Mouse (Mus musculus): Measurements from ENCODE around the gene Iars2. TPM values are rescaled to one million over a fixed set of nuclear protein-coding genes. Genes with fewer than 3 reads are reported as not detected.
A peak's percentile ranks its signal among the peaks of the same experiment; 100 is the strongest.

Gene Iars2
- polyA plus RNA-seq, 1 experiment from 2014 or later: 19.6 TPM

GRCm38 (mm10) chr1:185353351-185353750 lies 24.2 kb upstream of the Iars2 start:
- no peaks in the 10 kb centered on the region for H3K9me3 ChIP-seq
- no peak overlapping the region for H3K4me3 ChIP-seq
- H3K36me3 ChIP-seq: peaks cover 66% of the 10 kb centered on the region
- H3K4me2 ChIP-seq: no peak overlapping the region
- 97% methylated on average over 8 of the region's 8 CpGs for WGBS
- no peaks in the 10 kb centered on the region for H3K27me3 ChIP-seq
- H3K27ac ChIP-seq (replicated peaks): no peak overlapping the region
- H3K9ac ChIP-seq: no peak overlapping the region
- no peaks in the 10 kb centered on the region for H3K4me1 ChIP-seq (replicated peaks)
- no peak for ATAC-seq (ENCODE audit: low FRiP score, low read depth)

GRCm38 (mm10) chr1:185352151-185352550 lies 23.0 kb upstream of the Iars2 start:
- ATAC-seq (ENCODE audit: low FRiP score, low read depth): no peak
- H3K4me1 ChIP-seq (replicated peaks): no peaks in the 10 kb centered on the region
- no peak overlapping the region for H3K4me3 ChIP-seq
- 96% methylated on average over 12 of the region's 12 CpGs for WGBS
- peaks cover 71% of the 10 kb centered on the region for H3K36me3 ChIP-seq
- no peak overlapping the region for H3K9ac ChIP-seq
- H3K27ac ChIP-seq (replicated peaks): no peak overlapping the region
- no peaks in the 10 kb centered on the region for H3K27me3 ChIP-seq
- H3K4me2 ChIP-seq: no peak overlapping the region
- H3K9me3 ChIP-seq: no peaks in the 10 kb centered on the region

GRCm38 (mm10) chr1:185350611-185351010 lies 21.4 kb upstream of the Iars2 start:
- Histone ChIP-seq H3K36me3 (peaks cover 75% of the 10 kb centered on the region), H3K27ac (replicated peaks) (no peak overlapping the region), H3K4me3 (no peak overlapping the region), H3K27me3 (no peaks in the 10 kb centered on the region), H3K9me3 (no peaks in the 10 kb centered on the region), H3K9ac (no peak overlapping the region), H3K4me1 (replicated peaks) (no peaks in the 10 kb centered on the region), H3K4me2 (no peak overlapping the region)
- ATAC-seq (ENCODE audit: low FRiP score, low read depth): no peak
- WGBS: 94% methylated on average over 4 of the region's 4 CpGs

- no peak overlapping the region for H3K4me2 ChIP-seq
- no peaks in the 10 kb centered on the region for H3K9me3 ChIP-seq
- H3K36me3 ChIP-seq: peaks cover 76% of the 10 kb centered on the region
- H3K4me3 ChIP-seq: no peak overlapping the region
- no peaks in the 10 kb centered on the region for H3K4me1 ChIP-seq (replicated peaks)
- H3K27ac ChIP-seq (replicated peaks): no peak overlapping the region
- no peak overlapping the region for H3K9ac ChIP-seq
- H3K27me3 ChIP-seq: no peaks in the 10 kb centered on the region
- 97% methylated on average over 14 of the region's 14 CpGs for WGBS
- ATAC-seq (ENCODE audit: low FRiP score, low read depth): no peak
Observed at GRCm38 (mm10) chr1:185349741-185350140, 20.5 kb upstream of the Iars2 start.

- no peak overlapping the region for H3K9ac ChIP-seq
- no peaks in the 10 kb centered on the region for H3K27me3 ChIP-seq
- no peaks in the 10 kb centered on the region for H3K9me3 ChIP-seq
- H3K36me3 ChIP-seq: peaks cover 87% of the 10 kb centered on the region
- 78% methylated on average over 10 of the region's 10 CpGs for WGBS
- no peak overlapping the region for H3K4me2 ChIP-seq
- ATAC-seq (ENCODE audit: low FRiP score, low read depth): no peak
- H3K27ac ChIP-seq (replicated peaks): no peak overlapping the region
- H3K4me3 ChIP-seq: no peak overlapping the region
- no peaks in the 10 kb centered on the region for H3K4me1 ChIP-seq (replicated peaks)
Observed at GRCm38 (mm10) chr1:185346188-185346587, 17.0 kb upstream of the Iars2 start.

DNA sequence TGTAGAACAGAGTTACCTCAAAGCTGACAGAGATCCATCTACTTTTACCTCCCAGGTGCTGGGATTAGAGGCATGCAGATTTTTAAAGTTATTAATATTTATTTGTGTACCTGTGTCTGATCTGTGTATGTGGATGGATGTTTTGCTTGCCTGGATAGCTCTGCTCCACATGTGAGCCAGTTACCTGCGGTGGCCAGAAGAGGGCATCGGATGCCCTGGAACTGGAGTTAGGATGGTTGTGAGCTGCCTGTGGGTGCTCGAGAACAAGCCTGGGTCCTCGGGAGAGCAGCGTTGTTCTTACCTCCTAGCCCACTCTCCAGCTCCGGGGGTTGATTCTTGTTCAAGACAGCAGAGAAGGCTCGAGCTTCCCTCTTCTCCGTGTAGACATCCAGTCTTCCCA lies 14.2 kb upstream of the Iars2 start:
- ATAC-seq (ENCODE audit: low FRiP score, low read depth): no peak
- no peak overlapping the region for H3K27ac ChIP-seq (replicated peaks)
- no peaks in the 10 kb centered on the region for H3K9me3 ChIP-seq
- H3K4me3 ChIP-seq: no peak overlapping the region
- H3K4me1 ChIP-seq (replicated peaks): no peaks in the 10 kb centered on the region
- no peak overlapping the region for H3K4me2 ChIP-seq
- no peaks in the 10 kb centered on the region for H3K27me3 ChIP-seq
- H3K9ac ChIP-seq: no peak overlapping the region
- peaks cover 75% of the 10 kb centered on the region for H3K36me3 ChIP-seq
- WGBS: 73% methylated on average over 8 of the region's 8 CpGs

- no peak overlapping the region for H3K27ac ChIP-seq (replicated peaks)
- H3K4me2 ChIP-seq: no peak overlapping the region
- no peaks in the 10 kb centered on the region for H3K4me1 ChIP-seq (replicated peaks)
- H3K9me3 ChIP-seq: no peaks in the 10 kb centered on the region
- H3K27me3 ChIP-seq: no peaks in the 10 kb centered on the region
- no peak overlapping the region for H3K9ac ChIP-seq
- peaks cover 68% of the 10 kb centered on the region for H3K36me3 ChIP-seq
- 83% methylated on average over 4 of the region's 4 CpGs for WGBS
- no peak overlapping the region for H3K4me3 ChIP-seq
- no peak for ATAC-seq (ENCODE audit: low FRiP score, low read depth)
Observed at GRCm38 (mm10) chr1:185342441-185342840, 13.2 kb upstream of the Iars2 start.

DNA sequence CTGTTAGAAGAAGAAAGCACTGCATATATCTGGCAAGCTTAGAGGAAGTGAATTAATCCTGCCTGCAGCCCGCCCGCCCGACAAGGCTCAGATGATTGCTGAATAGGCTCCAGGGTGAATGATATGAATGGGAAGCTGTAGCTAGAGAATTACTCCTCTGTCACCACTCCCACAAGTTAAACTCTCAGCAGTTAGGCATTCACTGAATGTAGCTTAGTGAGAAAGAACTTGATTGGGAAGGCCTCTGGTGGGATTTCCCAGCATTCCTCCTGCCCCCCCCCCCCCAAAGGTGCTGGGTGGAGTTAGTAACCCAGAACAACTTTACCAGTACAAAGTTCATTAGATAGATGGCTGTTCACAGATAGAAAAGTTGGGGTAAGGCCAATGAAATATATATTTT lies 7.3 kb upstream of the Iars2 start:
- Histone ChIP-seq H3K4me3 (no peak overlapping the region), H3K36me3 (peaks cover 13% of the 10 kb centered on the region), H3K9me3 (no peaks in the 10 kb centered on the region), H3K4me2 (no peak overlapping the region), H3K27me3 (no peaks in the 10 kb centered on the region), H3K9ac (no peak overlapping the region), H3K27ac (replicated peaks) (no peak overlapping the region), H3K4me1 (replicated peaks) (peaks cover 31% of the 10 kb centered on the region)
- 45% methylated on average over 3 of the region's 3 CpGs for WGBS
- no peak for ATAC-seq (ENCODE audit: low FRiP score, low read depth)

- Histone ChIP-seq H3K36me3 (0 out of 2 replicates have a peak, but pooled peaks cover 6% of the 10 kb centered on the region), H3K9me3 (no peaks in the 10 kb centered on the region), H3K27ac (replicated peaks) (no peak overlapping the region), H3K9ac (no peak overlapping the region), H3K27me3 (no peaks in the 10 kb centered on the region), H3K4me1 (replicated peaks) (peaks cover 31% of the 10 kb centered on the region), H3K4me2 (no peak overlapping the region), H3K4me3 (no peak overlapping the region)
- 78% methylated on average over 6 of the region's 6 CpGs for WGBS
- no peak for ATAC-seq (ENCODE audit: low FRiP score, low read depth)
Observed at GRCm38 (mm10) chr1:185335231-185335765, 6.1 kb upstream of the Iars2 start.

- 0 out of 2 replicates have a peak, but pooled peaks cover 6% of the 10 kb centered on the region for H3K36me3 ChIP-seq
- H3K9ac ChIP-seq: no peak overlapping the region
- H3K27ac ChIP-seq (replicated peaks): no peak overlapping the region
- no peak overlapping the region for H3K4me3 ChIP-seq
- ATAC-seq (ENCODE audit: low FRiP score, low read depth): no peak
- H3K9me3 ChIP-seq: no peaks in the 10 kb centered on the region
- WGBS: 84% methylated on average over 4 of the region's 4 CpGs
- H3K4me1 ChIP-seq (replicated peaks): peaks cover 38% of the 10 kb centered on the region
- no peak overlapping the region for H3K4me2 ChIP-seq
- H3K27me3 ChIP-seq: no peaks in the 10 kb centered on the region
Observed at GRCm38 (mm10) chr1:185334136-185334535, 4.9 kb upstream of the Iars2 start.

DNA sequence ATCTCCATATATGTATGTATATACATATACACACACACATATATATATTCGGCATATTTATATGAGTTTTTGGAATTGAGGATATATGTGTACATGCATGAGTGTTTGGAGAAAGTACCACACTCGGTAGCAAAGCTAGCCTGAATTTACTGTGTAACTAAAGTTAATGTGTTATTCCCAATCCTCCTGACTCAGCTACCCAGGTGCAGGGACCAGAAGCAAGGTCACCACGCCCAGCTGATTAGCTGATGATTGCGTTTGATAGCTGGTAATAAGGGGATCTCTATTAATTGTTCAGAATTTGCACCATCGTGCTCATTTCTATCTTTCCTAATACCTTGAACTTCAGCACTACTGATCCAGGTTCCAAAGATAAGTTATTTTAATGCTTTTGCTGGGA lies 4.5 kb upstream of the Iars2 start:
- no peak overlapping the region for H3K9ac ChIP-seq
- peaks cover 38% of the 10 kb centered on the region for H3K4me1 ChIP-seq (replicated peaks)
- ATAC-seq (ENCODE audit: low FRiP score, low read depth): no peak
- 0 out of 2 replicates have a peak, but pooled peaks cover 4% of the 10 kb centered on the region for H3K36me3 ChIP-seq
- H3K27me3 ChIP-seq: no peaks in the 10 kb centered on the region
- no peak overlapping the region for H3K4me3 ChIP-seq
- H3K27ac ChIP-seq (replicated peaks): no peak overlapping the region
- H3K9me3 ChIP-seq: no peaks in the 10 kb centered on the region
- WGBS: 94% methylated on average over 5 of the region's 5 CpGs
- no peak overlapping the region for H3K4me2 ChIP-seq

GRCm38 (mm10) chr1:185331983-185332430 lies 2.8 kb upstream of the Iars2 start, which contains the start of gene Bpnt1:
Bpnt1 (plus strand) TSS chr1:185332149.
- H3K9ac ChIP-seq: peak within 1 kb of the TSS; percentile 58
- peak; percentile 89 for ATAC-seq (ENCODE audit: low FRiP score, low read depth)
- no peaks in the 10 kb centered on the region for H3K9me3 ChIP-seq
- peaks cover 2% of the 10 kb centered on the region; the same call in 1 of the 2 replicates for H3K36me3 ChIP-seq
- H3K4me3 ChIP-seq: peak within 1 kb of the TSS; percentile 53
- no peaks in the 10 kb centered on the region for H3K27me3 ChIP-seq
- peak within 1 kb of the TSS; percentile 61 for H3K4me2 ChIP-seq
- under 1% methylated on average over 32 of the region's 32 CpGs for WGBS
- peak within 1 kb of the TSS; percentile 84 for H3K27ac ChIP-seq (replicated peaks)
- H3K4me1 ChIP-seq (replicated peaks): peaks cover 46% of the 10 kb centered on the region

- H3K4me2 ChIP-seq: peak overlapping the region; percentile 61
- H3K27ac ChIP-seq (replicated peaks): no peak overlapping the region
- H3K27me3 ChIP-seq: no peaks in the 10 kb centered on the region
- peaks cover 46% of the 10 kb centered on the region for H3K4me1 ChIP-seq (replicated peaks)
- ATAC-seq (ENCODE audit: low FRiP score, low read depth): no peak
- H3K4me3 ChIP-seq: peak overlapping the region; percentile 53
- WGBS: 53% methylated on average over 5 of the region's 5 CpGs
- no peaks in the 10 kb centered on the region for H3K9me3 ChIP-seq
- H3K36me3 ChIP-seq: peaks cover 5% of the 10 kb centered on the region; the same call in 1 of the 2 replicates
- H3K9ac ChIP-seq: no peak overlapping the region
Observed at GRCm38 (mm10) chr1:185331364-185331763, 2.2 kb upstream of the Iars2 start.
